Mouse (Mus musculus) myocyte (in vitro differentiated cells): ENCODE data around the gene Cck. TPM values are rescaled to one million over a fixed set of nuclear protein-coding genes. Genes with fewer than 3 reads are reported as not detected.

Source experiments
- H3K27me3 ChIP-seq: one replicate; pipeline ENCODE4 v1.6.1; 2011; ENCODE audit not compliant: control insufficient read depth, insufficient read depth, insufficient read length
- H3K36me3 ChIP-seq: one replicate; pipeline ENCODE4 v1.6.1; 2011; ENCODE audit not compliant: control insufficient read depth, insufficient read depth
- H3K4me2 ChIP-seq: one replicate; pipeline ENCODE4 v1.6.1; 2011; ENCODE audit warnings: low read depth, control low read depth
- H3K4me3 ChIP-seq: one replicate; pipeline ENCODE4 v1.5.1; 2011; ENCODE audit warnings: mild to moderate bottlenecking, control low read depth, moderate library complexity
- H3K79me2 ChIP-seq: one replicate; pipeline ENCODE4 v1.6.1; 2011; ENCODE audit not compliant: control insufficient read depth, insufficient read depth
- H3ac ChIP-seq: one replicate; pipeline ENCODE4 v1.6.1; 2011; ENCODE audit not compliant: control insufficient read depth, insufficient read length
- CEBPB ChIP-seq: IDR thresholded peaks from 2 replicates; pipeline ENCODE4 v1.6.1; 2011; ENCODE audit warnings: mild to moderate bottlenecking, moderate library complexity; ENCODE audit not compliant: poor library complexity, insufficient read depth, severe bottlenecking
- E2F4 ChIP-seq: IDR thresholded peaks from one replicate; pipeline ENCODE4 v1.6.1; 2011; ENCODE audit warnings: mild to moderate bottlenecking, control low read depth, moderate library complexity; ENCODE audit not compliant: insufficient read depth
- MAX ChIP-seq: IDR thresholded peaks from one replicate; pipeline ENCODE4 v1.6.1; 2011; ENCODE audit warnings: low read depth, mild to moderate bottlenecking, control low read depth
- MYOD1 ChIP-seq, 3 experiments: IDR thresholded peaks; one replicate each; pipeline ENCODE4 v1.6.1; 2011; ENCODE audit warnings: control low read depth in 2 of 3, low read depth in 2 of 3, mild to moderate bottlenecking in 2 of 3, moderate library complexity in 1 of 3; ENCODE audit not compliant: insufficient read length in 2 of 3, control insufficient read depth in 1 of 3
- MYOG ChIP-seq, 3 experiments: IDR thresholded peaks; one replicate each; pipeline ENCODE4 v1.6.1; 2011; ENCODE audit warnings: control low read depth in 2 of 3, low read depth in 2 of 3, mild to moderate bottlenecking in 2 of 3; ENCODE audit not compliant: insufficient read length in 2 of 3, control insufficient read depth in 1 of 3, insufficient read depth in 1 of 3
- POLR2A ChIP-seq: IDR thresholded peaks from one replicate; pipeline ENCODE4 v1.6.1; 2011; ENCODE audit warnings: low read depth, mild to moderate bottlenecking, control low read depth, moderate library complexity; ENCODE audit not compliant: insufficient read length
- POLR2AphosphoS2 ChIP-seq: IDR thresholded peaks from one replicate; pipeline ENCODE4 v1.6.1; 2011; ENCODE audit warnings: low read depth, control low read depth; ENCODE audit not compliant: insufficient read length
- REST ChIP-seq: IDR thresholded peaks from one replicate; pipeline ENCODE4 v1.6.1; 2011; ENCODE audit warnings: mild to moderate bottlenecking, control low read depth, moderate library complexity; ENCODE audit not compliant: insufficient read depth, insufficient read length
- SRF ChIP-seq: IDR thresholded peaks from one replicate; pipeline ENCODE4 v1.6.1; 2011; ENCODE audit warnings: low read depth; ENCODE audit not compliant: control insufficient read depth, insufficient read length
- TCF12 ChIP-seq: IDR thresholded peaks from one replicate; pipeline ENCODE4 v1.6.1; 2011; ENCODE audit warnings: mild to moderate bottlenecking, control low read depth; ENCODE audit not compliant: poor library complexity, insufficient read depth, severe bottlenecking
- TCF3 ChIP-seq: IDR thresholded peaks from one replicate; pipeline ENCODE4 v1.6.1; 2011; ENCODE audit warnings: low read depth, control low read depth; ENCODE audit not compliant: insufficient read length
- USF1 ChIP-seq: IDR thresholded peaks from one replicate; pipeline ENCODE4 v1.6.1; 2011; ENCODE audit warnings: low read depth, mild to moderate bottlenecking, control low read depth, moderate library complexity
- polyA plus RNA-seq: library from polyadenylated mRNA; unstranded; fragments of >200 nt; fragmentation: generic; extraction: Trizol; gene quantifications from one replicate; pipeline ENCODE4 v1.2.1, GENCODE M21; 2012; ENCODE audit warnings: missing spikeins

The Cck gene
- polyA plus RNA-seq, 1 experiment: 0.10 TPM

GRCm38 (mm10) chr9:121446431-121446831 lies 49.1 kb downstream of the Cck start:
- Histone ChIP-seq H3K4me3 (no peak overlapping the region), H3K36me3 (peaks cover 23% of the 10 kb centered on the region), H3ac (no peak overlapping the region), H3K4me2 (no peak overlapping the region), H3K79me2 (no peaks in the 10 kb centered on the region), H3K27me3 (no peaks in the 10 kb centered on the region)
- no peak for TF ChIP-seq MAX
- no peak for TF ChIP-seq REST
- no peak for TF ChIP-seq SRF
- no peak for TF ChIP-seq TCF12
- no peak for TF ChIP-seq POLR2AphosphoS2

- TF ChIP-seq MAX: no peak
- TF ChIP-seq REST: no peak
- TF ChIP-seq E2F4: no peak
- TF ChIP-seq MYOG (IDR thresholded peaks at IDR 0.05; ENCODE audit: control insufficient read depth in 1 of 3, insufficient read depth in 1 of 3, insufficient read length in 2 of 3, low read depth in 2 of 3): no peak
- TF ChIP-seq USF1: no peak
- TF ChIP-seq TCF12: no peak
- TF ChIP-seq TCF3: no peak
- no peak for TF ChIP-seq SRF
- no peak for TF ChIP-seq MYOD1 (IDR thresholded peaks at IDR 0.05; ENCODE audit: control insufficient read depth in 1 of 3, insufficient read length in 2 of 3, low read depth in 2 of 3)
- no peak for TF ChIP-seq CEBPB
- no peak for TF ChIP-seq POLR2AphosphoS2
- no peak for TF ChIP-seq POLR2A
Measured at GRCm38 (mm10) chr9:121445364-121445763, 50.1 kb downstream of the Cck start.

GRCm38 (mm10) chr9:121444367-121444707 lies 51.2 kb downstream of the Cck start:
- H3K4me3 ChIP-seq: no peak overlapping the region
- no peaks in the 10 kb centered on the region for H3K27me3 ChIP-seq
- H3ac ChIP-seq: no peak overlapping the region
- no peak overlapping the region for H3K4me2 ChIP-seq
- peaks cover 24% of the 10 kb centered on the region for H3K36me3 ChIP-seq
- TF ChIP-seq REST (no peak), CEBPB (no peak), POLR2AphosphoS2 (no peak), MAX (no peak), SRF (no peak), POLR2A (no peak), MYOG (IDR thresholded peaks at IDR 0.05; ENCODE audit: control insufficient read depth in 1 of 3, insufficient read depth in 1 of 3, insufficient read length in 2 of 3, low read depth in 2 of 3) (no peak), USF1 (no peak), E2F4 (no peak), TCF12 (no peak), MYOD1 (IDR thresholded peaks at IDR 0.05; ENCODE audit: control insufficient read depth in 1 of 3, insufficient read length in 2 of 3, low read depth in 2 of 3) (no peak), TCF3 (no peak)
- H3K79me2 ChIP-seq: no peaks in the 10 kb centered on the region

More at GRCm38 (mm10) chr9:121445364-121445763, 50.1 kb downstream of the Cck start:
- Histone ChIP-seq H3K4me3 (no peak overlapping the region), H3K27me3 (no peaks in the 10 kb centered on the region), H3ac (no peak overlapping the region), H3K79me2 (no peaks in the 10 kb centered on the region), H3K4me2 (no peak overlapping the region), H3K36me3 (peaks cover 26% of the 10 kb centered on the region)

GRCm38 (mm10) chr9:121443696-121444366 lies 51.7 kb downstream of the Cck start:
- H3K4me2 ChIP-seq: no peak overlapping the region
- no peak overlapping the region for H3K4me3 ChIP-seq
- no peak for TF ChIP-seq CEBPB
- no peak for TF ChIP-seq SRF
- no peak for TF ChIP-seq MYOG (IDR thresholded peaks at IDR 0.05; ENCODE audit: control insufficient read depth in 1 of 3, insufficient read depth in 1 of 3, insufficient read length in 2 of 3, low read depth in 2 of 3)
- no peak for TF ChIP-seq TCF12
- no peak for TF ChIP-seq MYOD1 (IDR thresholded peaks at IDR 0.05; ENCODE audit: control insufficient read depth in 1 of 3, insufficient read length in 2 of 3, low read depth in 2 of 3)
- no peak for TF ChIP-seq USF1
- TF ChIP-seq E2F4: no peak
- TF ChIP-seq POLR2AphosphoS2: no peak
- no peak for TF ChIP-seq MAX
- no peak for TF ChIP-seq POLR2A
- TF ChIP-seq TCF3: no peak
- no peak for TF ChIP-seq REST
- H3K27me3 ChIP-seq: no peaks in the 10 kb centered on the region
- no peak overlapping the region for H3ac ChIP-seq
- no peaks in the 10 kb centered on the region for H3K79me2 ChIP-seq
- H3K36me3 ChIP-seq: peaks cover 24% of the 10 kb centered on the region

- Histone ChIP-seq H3K79me2 (no peaks in the 10 kb centered on the region), H3K27me3 (no peaks in the 10 kb centered on the region), H3K4me3 (no peak overlapping the region), H3K36me3 (peaks cover 17% of the 10 kb centered on the region), H3ac (no peak overlapping the region), H3K4me2 (no peak overlapping the region)
- TF ChIP-seq TCF3 (no peak), TCF12 (no peak), MYOG (IDR thresholded peaks at IDR 0.05; ENCODE audit: control insufficient read depth in 1 of 3, insufficient read depth in 1 of 3, insufficient read length in 2 of 3, low read depth in 2 of 3) (no peak), REST (no peak), E2F4 (no peak), MYOD1 (IDR thresholded peaks at IDR 0.05; ENCODE audit: control insufficient read depth in 1 of 3, insufficient read length in 2 of 3, low read depth in 2 of 3) (no peak), POLR2A (no peak), CEBPB (no peak)
Measured at GRCm38 (mm10) chr9:121442145-121442544, 53.3 kb downstream of the Cck start.

Other genes starting within 250 kb of the Cck start
- 0.85 TPM for gene Ulk4, start 218.5 kb downstream of the Cck start, polyA plus RNA-seq
- 60.8 TPM for gene Trak1, start 198.2 kb downstream of the Cck start, polyA plus RNA-seq
- not detected for gene Lyzl4, start 146.4 kb upstream of the Cck start, polyA plus RNA-seq
- 0.29 TPM for gene Vipr1, start 147.0 kb upstream of the Cck start, polyA plus RNA-seq
- 6.2 TPM for gene Sec22c, start 209.8 kb upstream of the Cck start, polyA plus RNA-seq
- gene Ss18l2, start 214.6 kb upstream of the Cck start, polyA plus RNA-seq: 81.5 TPM
- 9.0 TPM for gene Nktr, start 223.5 kb upstream of the Cck start, polyA plus RNA-seq